Mouse (Mus musculus) R1 (cell line): ENCODE measurements at regions not wholly inside any gene's neighbourhood (a gene's known extent, or its start where the extent isn't known, plus 50 kb on each side); places are given as distances from the start of the nearest gene placed in this dataset.

Experiments used
- DNase-seq: peaks from one replicate; pipeline ENCODE4 v3.0.0-alpha.2; 2018; ENCODE audit warnings: low read depth, low spot score

GRCm38 (mm10) chr1:71948686-71949085 lies 263.4 kb downstream of the Mreg start:
- DNase-seq = no peak

- no peak for DNase-seq
Observed at GRCm38 (mm10) chr1:71947506-71947905, 264.6 kb downstream of the Mreg start.

- no peak for DNase-seq
Observed at GRCm38 (mm10) chr1:71946911-71947310, 265.2 kb downstream of the Mreg start.

- no peak for DNase-seq
Observed at GRCm38 (mm10) chr1:71945070-71945469, 267.0 kb downstream of the Mreg start.

GRCm38 (mm10) chr1:71944531-71944930 lies 267.6 kb downstream of the Mreg start:
- DNase-seq = no peak

- DNase-seq = no peak
Observed at GRCm38 (mm10) chr1:71942145-71942544, 270.0 kb downstream of the Mreg start.

- no peak for DNase-seq
Observed at GRCm38 (mm10) chr1:71941688-71942087, 270.4 kb downstream of the Mreg start.

- DNase-seq = no peak
Observed at GRCm38 (mm10) chr1:71940900-71941299, 271.2 kb downstream of the Mreg start.

GRCm38 (mm10) chr1:71938323-71939007 lies 273.6 kb downstream of the Mreg start:
- DNase-seq = no peak

- DNase-seq = no peak
Observed at GRCm38 (mm10) chr1:71937922-71938321, 274.2 kb downstream of the Mreg start.

- no peak for DNase-seq
Observed at GRCm38 (mm10) chr1:71937168-71937567, 274.9 kb downstream of the Mreg start.

GRCm38 (mm10) chr1:71936501-71937129 lies 275.5 kb downstream of the Mreg start:
- DNase-seq = no peak

- DNase-seq = no peak
Observed at GRCm38 (mm10) chr1:71925501-71925900, 272.5 kb upstream of the Fn1 start.

GRCm38 (mm10) chr1:71924884-71925283 lies 271.9 kb upstream of the Fn1 start:
- DNase-seq = no peak

- DNase-seq = no peak
Observed at GRCm38 (mm10) chr1:71923731-71924130, 270.7 kb upstream of the Fn1 start.

- no peak for DNase-seq
Observed at GRCm38 (mm10) chr1:71921456-71921855, 268.5 kb upstream of the Fn1 start.

- no peak for DNase-seq
Observed at GRCm38 (mm10) chr1:71919891-71920290, 266.9 kb upstream of the Fn1 start.

GRCm38 (mm10) chr1:71917021-71917420 lies 264.0 kb upstream of the Fn1 start:
- no peak for DNase-seq

- DNase-seq = no peak
Observed at GRCm38 (mm10) chr1:71914439-71914838, 261.4 kb upstream of the Fn1 start.

- no peak for DNase-seq
Observed at GRCm38 (mm10) chr1:71913221-71913620, 260.2 kb upstream of the Fn1 start.

GRCm38 (mm10) chr1:71912441-71912840 lies 259.4 kb upstream of the Fn1 start:
- no peak for DNase-seq

GRCm38 (mm10) chr1:71910125-71910524 lies 257.1 kb upstream of the Fn1 start:
- no peak for DNase-seq

- no peak for DNase-seq
Observed at GRCm38 (mm10) chr1:71909508-71910124, 256.6 kb upstream of the Fn1 start.
